Mouse (Mus musculus): Measurements from ENCODE around the gene Nrcam.

Gene Nrcam

GRCm38 (mm10) chr12:44438884-44439283, 110.2 kb downstream of the Nrcam start:
- no peak for DNase-seq

DNA sequence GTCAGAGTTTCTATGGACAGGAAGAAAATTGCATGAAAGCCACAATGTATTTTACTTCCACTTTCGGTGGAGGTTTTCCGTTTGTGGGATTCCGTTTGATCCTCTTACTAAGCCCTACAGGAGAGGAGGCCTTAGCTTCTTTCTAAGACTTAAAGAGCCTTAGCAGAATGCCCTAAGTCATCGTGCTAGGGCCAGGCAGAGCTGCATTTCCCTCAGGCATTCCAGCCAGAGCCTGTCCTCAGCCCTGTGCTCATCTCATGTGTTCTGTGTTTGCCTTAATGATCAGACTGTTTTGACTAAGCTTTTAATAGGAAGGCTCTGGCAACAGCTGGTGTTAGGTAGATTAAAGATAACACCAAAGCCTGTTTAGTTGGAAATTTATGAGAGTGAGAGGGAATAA, 111.5 kb downstream of the Nrcam start:
- no peak for DNase-seq

GRCm38 (mm10) chr12:44450930-44451329, 122.2 kb downstream of the Nrcam start:
- no peak for DNase-seq

DNA sequence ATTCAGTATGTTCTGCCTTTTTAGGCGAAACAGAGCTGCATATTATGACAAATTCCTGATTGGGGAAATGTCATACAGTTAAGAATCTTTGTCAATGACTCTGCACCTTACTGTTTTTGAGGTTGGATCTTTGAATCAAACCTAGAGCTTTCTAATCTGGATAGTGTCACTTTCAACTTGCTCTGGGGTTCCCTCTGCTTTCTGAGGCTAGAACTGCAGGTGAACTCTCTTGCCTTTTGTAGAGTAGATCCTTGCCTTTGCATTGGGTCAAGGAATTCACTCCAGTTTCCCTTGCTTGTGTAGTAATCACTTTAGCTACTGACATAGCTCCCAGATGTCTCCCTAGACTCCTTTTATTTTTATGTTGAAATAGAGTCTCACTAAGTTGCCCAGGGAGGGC, 123.1 kb downstream of the Nrcam start:
- no peak for DNase-seq

DNA sequence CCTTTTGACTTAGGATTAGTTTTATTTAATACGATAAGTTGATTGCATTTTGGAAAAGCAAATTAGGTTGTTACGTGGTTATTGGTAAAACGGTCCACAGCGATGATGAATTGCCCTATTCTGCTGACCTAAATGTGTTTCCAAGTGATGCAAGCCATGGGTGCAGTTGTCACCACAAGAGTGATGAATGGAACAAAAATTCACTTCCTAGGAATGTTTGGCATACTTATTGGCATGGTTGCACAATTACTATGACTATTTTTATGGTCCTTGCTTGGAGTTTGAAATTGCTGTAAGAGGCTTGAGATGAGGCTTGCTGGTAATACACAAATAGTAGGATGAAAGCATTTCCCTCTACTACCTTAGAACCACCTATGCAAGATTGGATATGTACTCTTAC, 125.1 kb downstream of the Nrcam start:
- DNase-seq, result no peak

GRCm38 (mm10) chr12:44457961-44458360, 129.3 kb downstream of the Nrcam start:
- no peak for DNase-seq

GRCm38 (mm10) chr12:44462436-44462835, 133.8 kb downstream of the Nrcam start:
- DNase-seq, result no peak

- no peak for DNase-seq
Measured at GRCm38 (mm10) chr12:44462976-44463375, 134.3 kb downstream of the Nrcam start.

- DNase-seq, result no peak
Measured at GRCm38 (mm10) chr12:44471073-44471472, 142.4 kb downstream of the Nrcam start.

- no peak for DNase-seq
Measured at GRCm38 (mm10) chr12:44475355-44475754, 146.7 kb downstream of the Nrcam start.

DNA sequence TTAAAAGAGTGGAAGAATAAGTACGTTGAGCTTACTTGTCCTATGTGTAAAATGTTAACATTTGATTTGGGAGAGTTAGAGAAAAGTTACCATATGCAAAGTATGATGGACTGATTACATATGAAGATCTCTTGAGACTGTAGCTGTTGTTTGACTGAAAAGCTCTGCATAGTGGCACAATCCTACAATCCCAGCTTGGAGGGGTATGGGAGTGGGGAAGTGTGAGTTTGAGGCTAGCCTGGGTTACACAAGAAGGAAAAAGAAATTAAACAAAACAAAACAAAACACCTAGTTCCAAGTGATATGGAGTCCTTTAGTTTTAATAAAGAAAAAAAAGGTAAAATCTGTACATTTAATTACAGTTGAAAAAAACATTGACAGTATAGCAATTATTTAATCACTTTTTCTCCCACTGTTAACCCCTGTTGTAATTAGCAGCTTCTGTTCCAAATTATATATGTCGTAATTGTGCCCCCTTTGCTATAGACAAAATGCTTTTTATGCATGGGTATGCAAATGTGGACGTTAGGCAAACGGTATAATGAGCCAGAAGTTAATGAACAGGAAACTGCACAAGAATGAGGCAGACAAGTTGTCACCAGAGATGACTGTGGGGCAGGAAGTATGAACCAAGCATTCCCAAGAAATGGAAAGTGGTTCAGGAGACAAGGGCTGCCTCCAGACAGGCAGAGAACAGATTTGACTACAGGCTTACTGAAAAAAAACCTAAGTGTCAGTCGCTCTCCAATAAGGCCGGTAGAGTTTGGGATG, 150.8 kb downstream of the Nrcam start:
- DNase-seq, result no peak

GRCm38 (mm10) chr12:44480031-44480419, 151.3 kb downstream of the Nrcam start:
- DNase-seq, result no peak

DNA sequence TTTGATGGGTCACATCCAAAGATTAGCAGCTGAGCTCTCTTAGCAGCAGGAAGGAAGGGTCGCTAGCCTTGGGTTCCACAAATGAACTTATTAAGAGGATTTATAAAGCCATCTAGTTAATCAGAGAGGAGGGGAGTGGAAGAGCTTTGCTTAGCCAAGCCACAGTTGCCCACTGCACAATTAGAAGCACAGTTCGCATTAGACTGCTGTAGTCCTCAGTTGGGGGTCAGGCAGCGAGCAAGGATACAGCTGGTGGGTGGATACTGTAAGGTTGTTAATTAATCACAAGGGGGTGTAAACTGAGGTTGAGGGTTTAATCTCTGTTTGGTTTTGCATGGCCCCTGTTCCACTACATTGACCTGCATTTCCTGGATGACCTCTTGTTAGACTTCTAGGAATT, 152.7 kb downstream of the Nrcam start:
- DNase-seq, result no peak

DNA sequence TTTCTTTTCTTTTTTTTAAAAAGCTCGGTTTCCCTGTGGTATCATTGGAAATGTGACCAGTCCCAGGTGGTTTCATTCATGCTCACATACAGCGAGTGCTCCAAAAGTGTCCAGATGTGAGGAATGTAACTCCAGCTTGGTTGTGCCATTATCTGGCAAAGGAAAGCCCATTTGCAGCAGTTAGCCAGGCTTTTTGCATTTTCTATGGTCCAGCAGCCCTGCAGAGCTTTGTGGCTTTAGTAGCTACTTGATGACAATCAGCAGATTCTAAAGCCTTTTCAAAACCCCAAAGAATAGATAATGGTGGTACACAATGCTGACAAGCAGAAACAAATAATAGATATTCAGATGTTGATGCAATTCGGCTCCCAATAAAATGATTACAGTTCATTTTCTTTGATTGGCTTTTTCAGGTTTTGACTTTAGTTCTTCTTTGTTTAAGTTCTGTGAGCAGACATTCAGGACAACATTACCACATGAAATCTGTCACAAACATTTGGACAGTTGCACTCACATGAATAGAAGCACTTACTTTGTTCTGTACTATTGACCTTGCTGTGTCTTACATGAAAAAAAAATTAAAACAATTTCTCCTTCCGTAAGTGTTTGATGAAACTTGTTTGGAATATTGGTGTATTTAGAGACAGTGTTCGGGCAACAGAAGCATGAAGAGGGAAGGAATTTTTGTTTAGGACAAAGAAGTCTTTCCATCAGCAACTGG, 164.2 kb downstream of the Nrcam start:
- no peak for DNase-seq

DNA sequence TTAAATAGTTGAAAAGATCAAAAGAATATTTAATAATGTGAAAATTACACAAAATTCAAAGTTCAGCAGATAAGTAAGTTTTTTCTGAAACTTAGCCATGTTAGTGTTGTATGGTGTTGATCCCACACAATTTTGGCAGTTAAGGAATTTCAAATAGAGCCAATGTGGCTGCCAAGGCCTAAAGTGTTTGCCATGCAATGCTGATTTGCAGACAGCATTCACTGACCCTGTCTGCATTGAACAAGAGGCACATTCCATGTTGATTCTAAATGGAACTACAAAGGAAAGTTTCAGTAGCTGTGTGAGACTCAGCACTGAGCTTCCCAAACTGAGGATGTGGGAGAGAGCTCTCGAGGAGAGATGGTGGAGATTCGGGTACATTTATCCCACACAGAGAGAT, 169.1 kb downstream of the Nrcam start:
- no peak for DNase-seq

DNA sequence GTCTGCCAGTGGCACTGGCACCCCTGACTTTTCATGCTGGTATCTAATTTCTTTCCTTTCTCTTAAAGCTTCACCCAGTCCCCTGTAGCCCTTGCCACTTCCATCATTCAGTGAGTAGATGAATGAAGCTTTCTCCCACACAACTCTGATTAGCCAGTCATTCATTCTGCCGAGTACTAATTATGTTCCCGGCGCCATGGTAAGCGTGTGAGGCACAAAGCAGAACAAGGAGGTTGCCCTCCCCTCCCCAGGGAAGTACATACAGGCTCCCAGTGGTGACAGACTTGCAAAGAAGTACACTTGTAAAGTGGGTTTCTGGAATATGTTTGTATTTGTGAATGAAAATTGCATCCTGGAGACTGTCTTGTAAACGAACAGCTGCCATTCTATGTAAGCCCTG, 170.2 kb downstream of the Nrcam start:
- no peak for DNase-seq

DNA sequence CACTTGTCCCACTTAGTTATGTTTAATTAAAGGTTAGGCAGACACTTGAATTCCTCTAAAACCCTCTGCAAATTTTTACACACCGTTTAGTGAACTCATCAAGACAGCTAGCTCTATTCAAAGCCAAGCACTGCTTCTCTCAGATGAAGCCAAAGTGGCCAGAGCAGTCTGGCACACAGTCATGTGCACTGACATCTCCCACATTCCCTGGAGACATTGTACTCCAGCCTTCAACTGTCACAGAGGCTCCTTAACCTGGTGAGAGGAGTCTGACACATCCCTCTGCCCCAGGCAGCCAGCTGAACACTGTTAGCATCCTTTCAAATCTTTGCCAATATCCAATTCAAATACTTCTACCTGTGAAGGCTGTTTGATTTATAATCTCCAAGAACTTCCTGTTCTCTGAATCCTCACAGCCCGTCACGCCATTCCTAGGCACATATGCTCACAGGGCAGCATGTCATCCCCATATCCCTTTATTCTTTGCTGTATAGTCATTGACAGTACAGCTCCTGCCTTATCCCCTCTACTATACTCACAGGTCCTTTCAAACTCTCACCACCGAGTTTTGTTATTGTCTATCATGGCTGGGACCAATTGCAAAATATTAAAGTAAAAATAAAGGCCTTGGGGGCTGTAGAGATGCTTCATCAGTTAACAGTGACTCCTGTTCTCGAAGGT, 173.3 kb downstream of the Nrcam start:
- DNase-seq, result no peak

- DNase-seq, result no peak
Measured at GRCm38 (mm10) chr12:44503737-44504136, 175.1 kb downstream of the Nrcam start.

GRCm38 (mm10) chr12:44508635-44509034, 179.9 kb downstream of the Nrcam start:
- DNase-seq, result no peak

DNA sequence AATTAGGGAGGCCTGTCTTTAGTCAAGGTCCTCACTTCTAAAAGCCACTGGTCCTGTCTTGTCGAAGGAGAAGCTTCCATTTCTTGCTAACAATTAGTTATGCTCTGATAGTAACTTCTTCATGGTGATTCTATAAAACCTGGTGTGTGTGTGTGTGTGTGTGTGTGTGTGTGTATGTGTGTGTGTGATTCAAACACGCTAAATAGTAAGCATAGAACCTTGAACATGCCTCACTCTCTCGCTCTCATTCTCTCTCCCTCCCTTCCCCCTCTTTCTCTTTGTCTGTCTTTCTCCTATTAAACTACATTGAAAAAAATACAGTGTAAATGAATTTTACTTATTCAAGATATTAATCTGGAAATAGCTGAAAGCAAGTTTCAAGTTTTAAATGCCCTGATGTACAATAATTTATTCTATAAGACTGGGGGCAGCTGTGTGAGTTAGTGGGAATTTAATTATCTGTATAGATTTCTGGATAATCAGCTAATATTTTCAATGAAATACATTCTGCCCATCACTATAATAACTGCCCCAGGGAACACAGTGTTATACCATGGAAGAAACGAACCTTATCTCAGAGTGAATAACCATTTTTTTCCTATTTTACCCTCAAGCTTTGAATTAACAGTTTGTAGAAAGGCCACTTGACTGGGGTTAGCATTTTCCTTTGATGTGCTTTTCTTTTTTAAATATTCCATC, 180.9 kb downstream of the Nrcam start:
- DNase-seq, result no peak

GRCm38 (mm10) chr12:44515066-44515465, 186.4 kb downstream of the Nrcam start:
- no peak for DNase-seq

DNA sequence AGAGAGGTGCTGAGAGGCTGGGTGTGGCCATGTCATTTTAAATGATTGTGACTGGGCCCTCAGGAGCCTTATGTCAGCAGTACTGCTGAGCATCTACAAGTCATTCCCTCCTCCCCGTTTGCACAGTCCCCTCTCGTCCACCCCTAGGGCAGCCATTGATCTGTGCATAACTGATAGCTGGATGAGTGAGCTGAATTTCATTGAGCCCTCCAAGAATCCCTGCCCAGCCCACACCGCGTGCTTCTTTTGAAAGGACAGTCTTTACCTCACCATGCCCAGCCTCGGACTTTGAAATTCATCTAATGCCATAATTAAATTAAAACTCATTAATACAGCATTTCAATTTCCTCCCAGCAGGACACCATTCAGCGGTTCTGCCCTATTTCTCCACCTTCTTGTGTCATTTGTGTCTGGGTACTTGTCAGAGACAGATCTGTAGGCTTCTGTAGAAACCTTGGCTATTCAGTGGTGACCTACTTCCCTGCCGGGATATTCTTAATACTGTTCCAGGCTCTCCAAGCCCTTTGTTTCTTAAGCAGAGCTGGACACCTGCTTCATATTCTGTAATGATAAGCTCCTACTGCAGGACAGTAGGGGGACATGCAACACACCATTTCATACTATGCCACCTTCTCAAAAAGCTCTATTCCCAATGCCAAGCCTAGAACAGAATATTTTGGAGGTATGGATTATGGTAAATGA, 190.9 kb downstream of the Nrcam start:
- no peak for DNase-seq

GRCm38 (mm10) chr12:44521496-44521895, 192.8 kb downstream of the Nrcam start:
- no peak for DNase-seq

All from kidney, adult 11 months (tissue).